Mouse (Mus musculus) heart, embryonic 10.5 days (tissue): Measurements from ENCODE around the gene Fign. TPM values are rescaled to one million over a fixed set of nuclear protein-coding genes. Genes with fewer than 3 reads are reported as not detected.

ENCODE experiments used
- DNase-seq: peaks from one replicate; pipeline ENCODE4 v3.0.0-alpha.2; 2017; ENCODE audit warnings: low spot score
- H3K27ac ChIP-seq: fragments of 300-500 bp; sonication (generic); 2 replicates; pipeline ENCODE4 v1.5.1; 2016; ENCODE audit warnings: mild to moderate bottlenecking
- H3K27me3 ChIP-seq: fragments of 300-500 bp; sonication (generic); 2 replicates; pipeline ENCODE4 v1.6.1; 2016; ENCODE audit warnings: mild to moderate bottlenecking; ENCODE audit not compliant: poor library complexity, insufficient read depth, severe bottlenecking
- H3K36me3 ChIP-seq: fragments of 300-500 bp; sonication (generic); 2 replicates; pipeline ENCODE4 v1.6.1; 2016; ENCODE audit warnings: mild to moderate bottlenecking, moderate library complexity
- H3K4me1 ChIP-seq: fragments of 300-500 bp; sonication (generic); 2 replicates; pipeline ENCODE4 v1.6.1; 2016; ENCODE audit warnings: mild to moderate bottlenecking
- H3K4me3 ChIP-seq: fragments of 300-500 bp; sonication (generic); 2 replicates; pipeline ENCODE4 v1.5.1; 2016; ENCODE audit warnings: mild to moderate bottlenecking, moderate library complexity
- H3K9me3 ChIP-seq: fragments of 300-500 bp; sonication (generic); 2 replicates; pipeline ENCODE4 v1.6.1; 2016; ENCODE audit warnings: mild to moderate bottlenecking, moderate library complexity
- WGBS: fragments of 180-500 bp; shearing (Covaris S2); methylation state at CpG from one replicate; pipeline ENCODE4 v1.1.7; 2016; 5-methylcytosine and 5-hydroxymethylcytosine counted together
- polyA plus RNA-seq: library from polyadenylated mRNA; unstranded; fragments of >200 nt; fragmentation: Nextera tagmentation; extraction: Ambion mirVana; gene quantifications from 2 replicates; pipeline ENCODE4 v1.2.1, GENCODE M21; 2016

The Fign gene
- polyA plus RNA-seq: 13.1 and 13.8 TPM in 2 replicates

GRCm38 (mm10) chr2:64097937-64098617 lies at the start of gene Fign:
Fign (minus strand) TSS chr2:64098038.
- Histone ChIP-seq H3K27ac (peak within 1 kb of the TSS; percentile 98), H3K27me3 (no peaks in the 10 kb centered on the region), H3K9me3 (no peaks in the 10 kb centered on the region), H3K36me3 (no peaks in the 10 kb centered on the region), H3K4me3 (peak within 1 kb of the TSS; percentile 90), H3K4me1 (peaks cover 8% of the 10 kb centered on the region; the same call in 1 of the 2 replicates)
- DNase-seq: peak; percentile 91
- 2% methylated on average over 82 of the region's 85 CpGs for WGBS

GRCm38 (mm10) chr2:64133597-64133996 lies 35.8 kb upstream of the Fign start:
- Histone ChIP-seq H3K9me3 (no peaks in the 10 kb centered on the region), H3K4me1 (no peaks in the 10 kb centered on the region), H3K27me3 (no peaks in the 10 kb centered on the region), H3K27ac (no peak overlapping the region), H3K36me3 (no peaks in the 10 kb centered on the region), H3K4me3 (no peak overlapping the region)
- 75% methylated on average over 4 of the region's 4 CpGs for WGBS
- DNase-seq: no peak

GRCm38 (mm10) chr2:64120495-64120894 lies 22.7 kb upstream of the Fign start:
- H3K9me3 ChIP-seq: no peaks in the 10 kb centered on the region
- WGBS: 74% methylated on average over 5 of the region's 5 CpGs
- no peak for DNase-seq

GRCm38 (mm10) chr2:64116613-64117012 lies 18.8 kb upstream of the Fign start:
- H3K9me3 ChIP-seq: no peaks in the 10 kb centered on the region
- H3K4me1 ChIP-seq: no peaks in the 10 kb centered on the region
- H3K36me3 ChIP-seq: no peaks in the 10 kb centered on the region
- no peak overlapping the region for H3K4me3 ChIP-seq
- 73% methylated on average over 7 of the region's 7 CpGs for WGBS
- DNase-seq: no peak
- H3K27ac ChIP-seq: no peak overlapping the region
- no peaks in the 10 kb centered on the region for H3K27me3 ChIP-seq

More at GRCm38 (mm10) chr2:64120495-64120894, 22.7 kb upstream of the Fign start:
- Histone ChIP-seq H3K27me3 (no peaks in the 10 kb centered on the region), H3K36me3 (no peaks in the 10 kb centered on the region), H3K27ac (no peak overlapping the region), H3K4me1 (no peaks in the 10 kb centered on the region), H3K4me3 (no peak overlapping the region)

GRCm38 (mm10) chr2:64111133-64111532 lies 13.3 kb upstream of the Fign start:
- Histone ChIP-seq H3K36me3 (no peaks in the 10 kb centered on the region), H3K9me3 (no peaks in the 10 kb centered on the region), H3K4me1 (no peaks in the 10 kb centered on the region), H3K27ac (no peak overlapping the region), H3K27me3 (no peaks in the 10 kb centered on the region), H3K4me3 (no peak overlapping the region)
- DNase-seq: no peak
- WGBS: 85% methylated on average over 3 of the region's 3 CpGs

GRCm38 (mm10) chr2:64109860-64110259 lies 12.0 kb upstream of the Fign start:
- Histone ChIP-seq H3K4me3 (no peak overlapping the region), H3K27ac (no peak overlapping the region), H3K27me3 (no peaks in the 10 kb centered on the region), H3K36me3 (no peaks in the 10 kb centered on the region), H3K4me1 (no peaks in the 10 kb centered on the region), H3K9me3 (no peaks in the 10 kb centered on the region)
- WGBS: 84% methylated on average over 4 of the region's 4 CpGs
- DNase-seq: no peak

- Histone ChIP-seq H3K27ac (no peak overlapping the region), H3K4me3 (no peak overlapping the region), H3K4me1 (no peaks in the 10 kb centered on the region), H3K9me3 (no peaks in the 10 kb centered on the region), H3K36me3 (no peaks in the 10 kb centered on the region), H3K27me3 (no peaks in the 10 kb centered on the region)
- DNase-seq: no peak
- WGBS: 87% methylated on average over 8 of the region's 8 CpGs
Observed at GRCm38 (mm10) chr2:64108040-64108439, 10.2 kb upstream of the Fign start.

- Histone ChIP-seq H3K36me3 (no peaks in the 10 kb centered on the region), H3K27me3 (no peaks in the 10 kb centered on the region)
- WGBS: 3% methylated on average over 21 of the region's 21 CpGs
Observed at GRCm38 (mm10) chr2:64098618-64099320, 931 bp upstream of the Fign start.

GRCm38 (mm10) chr2:64096721-64097411 lies 972 bp downstream of the Fign start:
- Histone ChIP-seq H3K27me3 (no peaks in the 10 kb centered on the region), H3K4me1 (peaks cover 8% of the 10 kb centered on the region; the same call in 1 of the 2 replicates), H3K4me3 (peak overlapping the region; percentile 90), H3K27ac (peak overlapping the region; percentile 98), H3K36me3 (no peaks in the 10 kb centered on the region), H3K9me3 (no peaks in the 10 kb centered on the region)
- WGBS: under 1% methylated on average over 12 of the region's 12 CpGs
- DNase-seq: no peak

More at GRCm38 (mm10) chr2:64098618-64099320, 931 bp upstream of the Fign start:
- H3K4me1 ChIP-seq: peaks cover 8% of the 10 kb centered on the region; the same call in 1 of the 2 replicates
- H3K4me3 ChIP-seq: peak overlapping the region; percentile 90
- H3K27ac ChIP-seq: peak overlapping the region; percentile 98
- no peaks in the 10 kb centered on the region for H3K9me3 ChIP-seq
- DNase-seq: peak; percentile 84

GRCm38 (mm10) chr2:64096176-64096575 lies 1.7 kb downstream of the Fign start:
- Histone ChIP-seq H3K27ac (peak overlapping the region; percentile 98; the same call in 1 of the 2 replicates), H3K9me3 (no peaks in the 10 kb centered on the region), H3K27me3 (no peaks in the 10 kb centered on the region), H3K4me3 (peak overlapping the region; percentile 90), H3K36me3 (no peaks in the 10 kb centered on the region), H3K4me1 (peaks cover 8% of the 10 kb centered on the region; the same call in 1 of the 2 replicates)
- 57% methylated on average over 5 of the region's 5 CpGs for WGBS
- DNase-seq: no peak

- peak overlapping the region; percentile 90 for H3K4me3 ChIP-seq
- 41% methylated on average over 5 of the region's 5 CpGs for WGBS
- no peaks in the 10 kb centered on the region for H3K27me3 ChIP-seq
- H3K4me1 ChIP-seq: peaks cover 8% of the 10 kb centered on the region; the same call in 1 of the 2 replicates
- peak overlapping the region; percentile 98; the same call in 1 of the 2 replicates for H3K27ac ChIP-seq
- H3K36me3 ChIP-seq: no peaks in the 10 kb centered on the region
- no peaks in the 10 kb centered on the region for H3K9me3 ChIP-seq
- DNase-seq: no peak
Observed at GRCm38 (mm10) chr2:64095561-64095960, 2.3 kb downstream of the Fign start.

GRCm38 (mm10) chr2:64093087-64093486 lies 4.8 kb downstream of the Fign start:
- Histone ChIP-seq H3K9me3 (no peaks in the 10 kb centered on the region), H3K27ac (no peak overlapping the region; the same call in 1 of the 2 replicates), H3K4me1 (peaks cover 8% of the 10 kb centered on the region; the same call in 1 of the 2 replicates), H3K36me3 (no peaks in the 10 kb centered on the region), H3K4me3 (no peak overlapping the region), H3K27me3 (no peaks in the 10 kb centered on the region)
- WGBS: 75% methylated on average over 6 of the region's 6 CpGs
- DNase-seq: no peak
